Mouse (Mus musculus) cerebellum, adult 2 months (tissue): ENCODE results near the gene Syk.

Source experiments
- CTCF ChIP-seq: fragments of 200-500 bp; IDR thresholded peaks from 2 replicates; pipeline ENCODE4 v1.5.1; 2011; ENCODE audit warnings: low read depth, mild to moderate bottlenecking, control low read depth, low read length, moderate library complexity, borderline replicate concordance; ENCODE audit not compliant: insufficient read depth
- POLR2A ChIP-seq: fragments of 200-500 bp; IDR thresholded peaks from 2 replicates; pipeline ENCODE4 v1.6.1; 2011; ENCODE audit warnings: low read length, control low read depth, borderline replicate concordance; ENCODE audit not compliant: insufficient read depth

DNA sequence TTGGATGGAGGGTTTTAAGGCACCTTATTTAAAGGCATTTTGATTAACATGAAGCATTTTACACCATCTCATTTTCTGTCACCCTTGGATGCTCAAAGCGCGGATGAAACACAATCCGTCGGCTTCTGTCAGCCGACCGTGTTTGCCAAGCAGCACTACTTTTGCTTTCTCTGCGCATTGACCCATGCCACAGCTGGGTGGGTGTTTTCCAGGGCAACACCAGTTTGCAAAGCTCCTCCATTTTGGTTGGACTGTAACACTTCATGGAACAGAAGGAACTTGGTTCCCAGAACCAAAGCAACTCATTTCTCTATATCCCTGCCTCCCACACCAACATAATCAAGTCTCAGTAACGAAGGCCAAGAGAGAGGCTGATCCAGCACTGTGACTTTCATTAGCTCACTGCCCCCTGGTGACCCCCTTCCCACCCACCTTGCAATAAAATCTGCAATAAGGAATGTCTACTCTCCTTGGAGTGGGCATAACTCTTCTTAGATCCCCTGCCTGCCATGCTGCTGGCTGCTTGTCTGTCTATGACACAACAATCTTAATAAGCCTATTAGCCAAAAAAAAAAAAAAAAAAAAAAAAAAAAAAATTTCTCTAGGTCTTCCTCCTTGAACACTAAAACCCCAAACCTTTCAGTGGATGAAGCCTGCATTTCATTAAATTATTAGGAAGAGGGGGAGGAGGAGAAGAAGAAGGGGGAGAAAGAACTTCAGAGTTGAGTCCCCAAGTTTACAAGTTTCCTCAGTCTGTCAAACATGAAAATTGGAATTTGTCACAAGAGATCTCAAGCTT, 21.4 kb upstream of the Syk start:
- TF ChIP-seq POLR2A = no peak
- no peak for TF ChIP-seq CTCF
